Mouse (Mus musculus) megakaryocyte, embryonic 14.5 days (primary cell): ENCODE data around the gene Slc35b2. TPM values are rescaled to one million over a fixed set of nuclear protein-coding genes. Genes with fewer than 3 reads are reported as not detected.

Experiments used
- H3K27me3 ChIP-seq: replicated peaks from 2 replicates; pipeline ENCODE3; 2012; ENCODE audit warnings: inconsistent platforms
- H3K36me3 ChIP-seq: replicated peaks from 2 replicates; pipeline ENCODE3; 2012; ENCODE audit warnings: low read length, inconsistent platforms, mixed read lengths
- H3K4me1 ChIP-seq: 2 replicates; pipeline ENCODE4 v1.6.1; 2012; ENCODE audit warnings: inconsistent platforms
- H3K4me3 ChIP-seq: replicated peaks from 2 replicates; pipeline ENCODE3; 2012; ENCODE audit warnings: moderate library complexity, mild to moderate bottlenecking, inconsistent platforms
- H3K9me3 ChIP-seq: 2 replicates; pipeline ENCODE4 v1.6.1; 2012; ENCODE audit warnings: inconsistent platforms
- FLI1 ChIP-seq: IDR thresholded peaks from 2 replicates; pipeline ENCODE4 v1.6.1; 2012; ENCODE audit warnings: low read length, inconsistent platforms, mixed read lengths
- GATA1 ChIP-seq: IDR thresholded peaks from 3 replicates; pipeline ENCODE4 v1.6.1; 2012; ENCODE audit warnings: mixed read lengths, low read length, inconsistent platforms, borderline replicate concordance
- polyA plus RNA-seq: library from polyadenylated mRNA; stranded (reverse); fragments of >175 nt; gene quantifications from 2 replicates; pipeline ENCODE4 v1.2.3, GENCODE M21; 2012; ENCODE audit warnings: low replicate concordance; ENCODE audit not compliant: insufficient read depth

Slc35b2 gene
- polyA plus RNA-seq, 1 experiment, result 30.6 TPM

DNA sequence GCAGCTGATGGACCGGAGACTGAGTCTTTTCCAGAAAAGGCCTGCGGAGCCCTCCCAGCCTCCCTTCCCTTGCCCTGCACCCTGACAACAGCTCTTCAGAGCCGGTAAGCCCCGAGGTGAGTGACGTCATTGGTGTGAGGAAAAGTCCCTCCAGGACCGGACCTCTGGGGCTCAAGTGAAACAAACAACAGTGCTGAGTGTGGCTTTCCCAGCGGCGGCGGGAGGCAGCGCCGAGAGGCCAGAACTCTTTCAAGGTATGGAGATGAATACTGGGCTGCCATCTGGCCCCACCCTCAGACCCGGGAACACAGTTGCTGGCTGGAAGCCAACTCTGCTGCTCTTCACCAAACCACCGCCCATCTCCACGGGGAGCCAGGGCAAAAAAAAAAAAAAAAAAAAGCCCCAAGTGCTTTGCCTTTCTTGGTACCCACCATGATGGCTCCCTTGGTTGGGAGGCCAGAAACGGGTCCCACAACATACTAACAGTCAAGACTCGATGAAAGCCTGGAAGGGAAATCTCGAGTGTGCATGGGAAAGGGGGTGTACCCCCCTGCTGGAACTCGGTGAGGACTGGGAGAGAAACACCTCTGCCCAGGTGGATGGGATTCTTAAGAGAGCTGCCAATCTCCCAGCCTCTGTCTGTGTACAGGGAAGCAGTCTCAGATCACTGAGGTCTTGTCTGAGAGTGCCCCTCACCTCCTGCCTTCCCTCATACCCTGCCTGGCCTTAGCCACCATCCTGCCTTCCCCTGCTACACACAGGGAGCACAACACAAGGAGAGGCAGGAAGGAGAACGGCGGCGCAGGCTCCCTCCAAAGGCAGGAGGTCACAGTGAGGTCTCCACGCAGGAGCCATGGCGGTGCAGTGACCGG is 19.4 kb upstream of the Slc35b2 start:
- H3K9me3 ChIP-seq, result no peaks in the 10 kb centered on the region
- H3K4me3 ChIP-seq, result peak overlapping the region; percentile 88
- peaks cover 99% of the 10 kb centered on the region for H3K27me3 ChIP-seq
- H3K36me3 ChIP-seq, result no peaks in the 10 kb centered on the region
- TF ChIP-seq GATA1 (no peak), FLI1 (no peak)
- peaks cover 46% of the 10 kb centered on the region for H3K4me1 ChIP-seq

- H3K4me1 ChIP-seq, result peaks cover 52% of the 10 kb centered on the region
- TF ChIP-seq FLI1, result no peak
- TF ChIP-seq GATA1, result no peak
- peak overlapping the region; percentile 88 for H3K4me3 ChIP-seq
- no peaks in the 10 kb centered on the region for H3K36me3 ChIP-seq
- H3K9me3 ChIP-seq, result no peaks in the 10 kb centered on the region
- peaks cover 97% of the 10 kb centered on the region for H3K27me3 ChIP-seq
These were observed 18.8 kb upstream of the Slc35b2 start for GRCm38 (mm10) chr17:45544873-45545277.

DNA sequence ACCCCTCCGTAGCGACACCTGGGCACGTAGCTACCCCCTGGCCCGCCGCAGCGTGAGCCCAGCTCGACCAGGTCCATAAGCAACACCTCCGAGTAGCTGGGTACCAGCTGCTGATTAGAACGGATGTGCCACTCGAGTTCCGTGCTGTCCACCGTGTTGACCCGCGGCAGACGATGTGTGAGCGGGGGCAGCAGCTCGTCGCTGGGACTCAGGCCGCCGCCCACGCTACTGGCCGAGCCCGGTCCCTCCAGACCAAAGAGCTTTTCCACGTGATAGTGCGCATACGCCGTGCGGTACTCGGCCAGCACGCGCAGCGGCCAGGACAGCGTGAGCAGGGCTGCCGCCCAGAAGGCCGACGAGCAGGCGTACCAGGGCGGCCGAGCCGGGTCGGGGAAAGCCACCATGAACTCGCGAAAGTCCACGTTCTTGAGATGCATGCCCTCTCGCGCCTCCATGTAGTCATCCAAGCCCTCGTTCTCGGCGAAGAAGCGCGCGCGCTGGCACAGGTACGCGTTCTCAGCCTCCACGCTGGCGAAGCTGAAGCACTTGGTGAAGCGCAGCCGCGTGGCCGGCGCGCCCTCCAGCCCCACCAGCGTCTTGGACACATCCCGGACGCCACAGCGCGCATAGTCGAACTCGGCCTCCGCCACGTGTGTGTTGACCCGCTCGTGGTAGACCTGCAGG is 18.3 kb upstream of the Slc35b2 start:
- no peak for TF ChIP-seq GATA1
- Histone ChIP-seq H3K36me3 (no peaks in the 10 kb centered on the region), H3K9me3 (no peaks in the 10 kb centered on the region), H3K4me3 (peak overlapping the region; percentile 88), H3K4me1 (peaks cover 57% of the 10 kb centered on the region), H3K27me3 (peaks cover 98% of the 10 kb centered on the region)

DNA sequence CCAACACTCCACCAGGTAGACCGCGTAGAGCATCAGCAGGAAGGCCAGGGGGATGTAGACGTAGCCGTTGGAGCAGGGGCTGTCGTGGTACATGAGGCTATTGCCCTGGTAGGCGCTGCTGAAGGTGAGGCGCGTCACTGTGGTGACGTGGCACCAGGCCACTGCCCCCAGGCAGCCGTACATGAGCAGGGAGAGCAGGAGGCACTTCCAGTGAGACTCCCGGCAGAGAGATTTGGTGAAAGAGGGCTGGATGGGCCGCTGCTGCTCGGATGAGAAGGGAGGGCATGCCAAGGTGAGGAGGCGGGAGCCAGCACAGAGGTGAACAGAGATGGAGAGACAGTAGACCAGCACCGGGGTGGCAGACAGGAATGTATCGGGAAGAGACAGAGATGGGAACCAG is 16.7 kb upstream of the Slc35b2 start:
- H3K4me3 ChIP-seq, result peak overlapping the region; percentile 75
- no peaks in the 10 kb centered on the region for H3K36me3 ChIP-seq
- H3K27me3 ChIP-seq, result peaks cover 92% of the 10 kb centered on the region
- TF ChIP-seq GATA1 (no peak), FLI1 (no peak)
- peaks cover 72% of the 10 kb centered on the region for H3K4me1 ChIP-seq
- H3K9me3 ChIP-seq, result no peaks in the 10 kb centered on the region

DNA sequence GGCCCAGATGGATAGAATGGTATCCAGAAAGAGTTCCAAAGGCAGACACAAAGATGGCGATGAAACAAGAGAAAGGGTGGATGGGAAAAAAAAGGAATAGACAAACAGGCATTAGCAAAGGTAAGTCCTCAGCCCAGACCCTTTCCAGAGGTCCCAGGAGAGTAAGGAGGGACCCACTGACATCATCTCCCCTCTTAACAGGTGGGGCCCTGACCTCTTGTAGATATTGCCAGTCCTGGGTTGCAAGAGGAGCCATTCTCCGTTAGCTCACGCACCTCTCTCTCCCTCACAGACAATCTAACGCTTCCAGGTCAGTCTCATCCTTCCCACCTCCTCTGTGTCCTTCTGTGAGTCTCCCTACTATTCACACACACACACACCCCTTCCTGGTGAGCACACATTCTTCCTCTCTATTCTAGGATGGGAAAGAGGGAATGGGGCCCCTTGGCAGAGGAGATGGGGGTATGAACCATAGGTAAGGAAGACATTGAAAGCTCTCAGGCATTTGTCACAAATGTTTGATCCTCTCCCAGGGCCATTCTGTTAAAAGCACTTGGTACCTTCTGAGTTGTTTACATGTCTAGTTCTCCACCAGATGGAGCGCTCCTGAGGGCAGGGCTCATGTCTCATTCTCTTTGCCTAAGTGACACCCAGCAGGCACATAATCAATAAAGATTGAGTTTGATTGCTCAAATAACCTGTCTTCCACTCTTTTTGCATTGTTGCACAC is 16.0 kb upstream of the Slc35b2 start:
- no peak for TF ChIP-seq GATA1
- no peak for TF ChIP-seq FLI1
- peaks cover 79% of the 10 kb centered on the region for H3K4me1 ChIP-seq
- H3K27me3 ChIP-seq, result peaks cover 86% of the 10 kb centered on the region

GRCm38 (mm10) chr17:45548541-45549512 is 14.8 kb upstream of the Slc35b2 start:
- Histone ChIP-seq H3K4me3 (peak overlapping the region; percentile 89), H3K27me3 (peaks cover 75% of the 10 kb centered on the region)

More for the DNA sequence above, 16.0 kb upstream of the Slc35b2 start:
- Histone ChIP-seq H3K4me3 (no peak overlapping the region), H3K36me3 (no peaks in the 10 kb centered on the region), H3K9me3 (no peaks in the 10 kb centered on the region)

DNA sequence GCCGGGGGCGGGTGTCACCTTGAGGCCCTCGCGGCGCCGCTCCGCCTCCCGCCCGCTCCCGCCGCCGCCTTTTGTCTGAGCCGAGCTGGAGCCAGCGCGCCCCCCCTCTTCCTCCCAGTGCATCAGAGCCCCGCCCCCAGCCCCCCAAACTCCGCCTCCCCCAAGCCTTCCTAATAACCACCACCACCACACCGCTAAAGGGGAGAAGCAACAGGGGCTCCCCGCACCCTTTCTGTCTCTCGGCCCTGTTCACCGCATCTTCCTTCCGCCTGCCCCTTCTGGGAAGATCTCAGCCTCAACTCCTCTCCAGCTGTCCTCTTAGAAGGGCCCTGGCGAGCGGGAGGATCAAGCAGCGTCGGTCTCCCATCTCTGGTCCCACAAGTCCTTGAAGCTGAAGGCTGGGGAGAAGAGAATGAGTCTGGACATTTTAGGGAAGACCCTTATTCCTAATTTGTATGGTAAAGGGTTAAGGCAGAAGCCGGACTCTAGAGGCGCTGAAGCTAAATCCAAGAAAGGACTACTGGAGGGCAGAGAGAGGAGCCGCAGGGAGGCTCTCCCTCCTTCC is 14.0 kb upstream of the Slc35b2 start, which contains the start of gene Tmem151b:
Gene Tmem151b (minus strand): TSS at position 61 of the 565 bp plus-strand sequence.
- H3K4me3 ChIP-seq, result peak within 1 kb of the TSS; percentile 89
- peaks cover 66% of the 10 kb centered on the region for H3K27me3 ChIP-seq
- TF ChIP-seq FLI1 (no peak), GATA1 (no peak)
- peaks cover 86% of the 10 kb centered on the region for H3K4me1 ChIP-seq
- no peaks in the 10 kb centered on the region for H3K9me3 ChIP-seq
- no peaks in the 10 kb centered on the region for H3K36me3 ChIP-seq

More at GRCm38 (mm10) chr17:45548541-45549512, 14.8 kb upstream of the Slc35b2 start:
- Histone ChIP-seq H3K9me3 (no peaks in the 10 kb centered on the region), H3K36me3 (no peaks in the 10 kb centered on the region), H3K4me1 (peaks cover 86% of the 10 kb centered on the region)
- TF ChIP-seq GATA1, result no peak
- no peak for TF ChIP-seq FLI1

DNA sequence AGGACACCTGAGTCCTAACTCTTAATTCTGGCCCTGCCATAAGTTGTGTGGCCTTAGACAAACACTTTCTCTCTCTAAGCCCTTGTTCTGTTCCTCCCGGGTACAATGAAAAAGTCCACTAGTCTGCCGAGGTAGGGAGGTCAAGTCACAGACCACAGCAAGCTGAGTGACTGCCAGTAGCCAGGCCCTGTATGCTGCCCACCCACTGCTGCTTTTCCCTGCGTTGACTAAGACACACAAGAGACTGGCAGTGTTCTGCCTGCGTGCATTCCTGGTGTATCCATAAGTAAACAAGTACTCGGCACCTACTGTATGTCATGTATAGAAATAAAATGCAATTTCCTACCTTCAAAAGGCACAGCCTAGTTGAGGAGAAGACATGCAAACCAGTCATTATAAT is 13.4 kb upstream of the Slc35b2 start:
- H3K4me1 ChIP-seq, result peaks cover 86% of the 10 kb centered on the region
- no peaks in the 10 kb centered on the region for H3K9me3 ChIP-seq
- peaks cover 61% of the 10 kb centered on the region for H3K27me3 ChIP-seq
- no peaks in the 10 kb centered on the region for H3K36me3 ChIP-seq
- peak overlapping the region; percentile 78 for H3K4me3 ChIP-seq
- TF ChIP-seq FLI1, result no peak
- no peak for TF ChIP-seq GATA1
